Mouse (Mus musculus) erythroblast, embryonic 14.5 days (primary cell): ENCODE measurements around the gene 2310022B05Rik. TPM values are rescaled to one million over a fixed set of nuclear protein-coding genes. Genes with fewer than 3 reads are reported as not detected.

Source experiments
- H3K27me3 ChIP-seq: 2 replicates; pipeline ENCODE4 v1.6.1; 2012; ENCODE audit warnings: inconsistent platforms; ENCODE audit not compliant: control insufficient read depth
- H3K36me3 ChIP-seq: 2 replicates; pipeline ENCODE4 v1.6.1; 2012; ENCODE audit warnings: mild to moderate bottlenecking, inconsistent platforms; ENCODE audit not compliant: control insufficient read depth
- H3K4me1 ChIP-seq: 2 replicates; pipeline ENCODE4 v1.6.1; 2012; ENCODE audit warnings: inconsistent platforms; ENCODE audit not compliant: control insufficient read depth
- H3K4me3 ChIP-seq: replicated peaks from 2 replicates; pipeline ENCODE3; 2012; ENCODE audit warnings: moderate library complexity, mild to moderate bottlenecking, inconsistent platforms
- H3K9me3 ChIP-seq: 2 replicates; pipeline ENCODE4 v1.6.1; 2012; ENCODE audit warnings: low read length, inconsistent platforms, mixed read lengths; ENCODE audit not compliant: control insufficient read depth
- GATA1 ChIP-seq: IDR thresholded peaks from 2 replicates; pipeline ENCODE4 v1.6.1; 2012; ENCODE audit warnings: low read length, inconsistent platforms, mixed read lengths
- TAL1 ChIP-seq: IDR thresholded peaks from 3 replicates; pipeline ENCODE4 v1.6.1; 2012; ENCODE audit warnings: low read length, inconsistent platforms, mixed read lengths
- polyA plus RNA-seq: library from polyadenylated mRNA; stranded (reverse); fragments of >175 nt; gene quantifications from 2 replicates; pipeline ENCODE4 v1.2.3, GENCODE M21; 2012

2310022B05Rik gene
- polyA plus RNA-seq, 1 experiment: 3.5 TPM

GRCm38 (mm10) chr8:124589393-124589792 is 73.8 kb downstream of the 2310022B05Rik start:
- Histone ChIP-seq H3K4me1 (no peaks in the 10 kb centered on the region), H3K36me3 (no peaks in the 10 kb centered on the region), H3K27me3 (no peaks in the 10 kb centered on the region), H3K9me3 (peaks cover 3% of the 10 kb centered on the region; the same call in 1 of the 2 replicates), H3K4me3 (no peak overlapping the region)
- TF ChIP-seq TAL1 (no peak), GATA1 (no peak)

GRCm38 (mm10) chr8:124586556-124586955 is 76.6 kb downstream of the 2310022B05Rik start:
- H3K36me3 ChIP-seq: no peaks in the 10 kb centered on the region
- H3K27me3 ChIP-seq: no peaks in the 10 kb centered on the region
- H3K4me1 ChIP-seq: no peaks in the 10 kb centered on the region
- no peak overlapping the region for H3K4me3 ChIP-seq
- TF ChIP-seq TAL1: no peak
- no peak for TF ChIP-seq GATA1
- no peaks in the 10 kb centered on the region for H3K9me3 ChIP-seq

Other genes starting within 250 kb of the 2310022B05Rik start
- not detected in 2 replicates for gene Pgbd5, start 223.7 kb downstream of the 2310022B05Rik start, polyA plus RNA-seq
- gene Cog2, start 142.6 kb downstream of the 2310022B05Rik start, polyA plus RNA-seq: 0.87 and 1.0 TPM in 2 replicates
- 0.05 and 0.10 TPM in 2 replicates for gene Agt, start 93.7 kb downstream of the 2310022B05Rik start, polyA plus RNA-seq
- not detected in 2 replicates for gene Capn9, start 87.3 kb downstream of the 2310022B05Rik start, polyA plus RNA-seq
- 0.42 and 0.44 TPM in 2 replicates for gene Ttc13, start 58.6 kb upstream of the 2310022B05Rik start, polyA plus RNA-seq
- gene Arv1, start 58.8 kb upstream of the 2310022B05Rik start, polyA plus RNA-seq: 0.11 and 0.29 TPM in 2 replicates
- gene Fam89a, start 88.5 kb upstream of the 2310022B05Rik start, polyA plus RNA-seq: not detected in 2 replicates
- gene Trim67, start 129.7 kb upstream of the 2310022B05Rik start, polyA plus RNA-seq: not detected in 2 replicates
- gene Gnpat, start 199.7 kb upstream of the 2310022B05Rik start, polyA plus RNA-seq: 4.4 and 6.1 TPM in 2 replicates
- gene 2810004N23Rik, start 199.8 kb upstream of the 2310022B05Rik start, polyA plus RNA-seq: 0.82 and 0.93 TPM in 2 replicates
- 0.10 and 0.18 TPM in 2 replicates for gene Exoc8, start 234.3 kb upstream of the 2310022B05Rik start, polyA plus RNA-seq
- 0.20 and 0.28 TPM in 2 replicates for gene Sprtn, start 234.5 kb upstream of the 2310022B05Rik start, polyA plus RNA-seq